Comparison of ENCODE assay signal across 9 mouse cellular contexts in genomic region chr8:104170118-104171049, GRCm38 (mm10). TPM values are rescaled to one million over a fixed set of nuclear protein-coding genes. Genes with fewer than 3 reads are reported as not detected.
DNase-seq lines count a peak whose midpoint lies in the region; ATAC-seq and TF ChIP-seq lines count a peak whose summit lies in the region.
"Had no signal": no experiment of that assay in that cellular context is flagged by ENCODE, and none has a peak within 500 bp of the region (broad histone marks: within the 10 kb centered on the region; RNA-seq: fewer than 3 reads in every experiment).

Gene Bean1, plus strand, starts transcription at chr8:104170442.

- H3K4me2 ChIP-seq in hindbrain, postnatal 0 days (ENCODE audit: low read depth, low read length), result peak within 1 kb of the TSS; percentile 92
- peak within 1 kb of the TSS; percentile 86 for H3K4me2 ChIP-seq in liver, embryonic 11.5 days
- peak within 1 kb of the TSS; percentile 58 for H3K4me2 ChIP-seq in myocyte (ENCODE audit: low read depth)

- TF ChIP-seq POLR2A in cortical plate, adult 2 months (IDR thresholded peaks at IDR 0.05; ENCODE audit: extremely low read depth, insufficient read depth, low read length), result no peak
- no peak for TF ChIP-seq POLR2A in myocyte (IDR thresholded peaks at IDR 0.05; ENCODE audit: insufficient read length, low read depth)

- H3K4me3 ChIP-seq in cortical plate, adult 2 months (ENCODE audit: insufficient read depth, low read length), result peak within 1 kb of the TSS; percentile 42
- H3K4me3 ChIP-seq in hindbrain, postnatal 0 days (ENCODE audit: low read length), result peak within 1 kb of the TSS; percentile 67
- H3K4me3 ChIP-seq in liver, embryonic 11.5 days (ENCODE audit: low read depth, low read length), result peak within 1 kb of the TSS; percentile 56
- H3K4me3 ChIP-seq in myocyte, result no peak within 1 kb of the TSS

- peak; percentile 15 for DNase-seq in layer of hippocampus, adult 9-11 months
- DNase-seq in layer of hippocampus, adult 8-10 months (ENCODE audit: low spot score in 2 of 2), result no peak
- DNase-seq in gastrocnemius, postnatal 36 days, result peak; percentile 28 to 29
- peak; percentile 54 for DNase-seq in hindbrain, postnatal 0 days (ENCODE audit: low spot score)
- DNase-seq in liver, embryonic 11.5 days (ENCODE audit: low spot score), result no peak
- DNase-seq in yolk sac, embryonic 10.5 days (ENCODE audit: low spot score), result peak; percentile 26

- no peaks in the 10 kb centered on the region for H3K36me3 ChIP-seq in hindbrain, postnatal 0 days (ENCODE audit: insufficient read depth, low read length)
- no peaks in the 10 kb centered on the region for H3K36me3 ChIP-seq in liver, embryonic 11.5 days (ENCODE audit: control insufficient read depth, insufficient read depth, low read length)
- H3K36me3 ChIP-seq in myocyte (ENCODE audit: control insufficient read depth, insufficient read depth), result no peaks in the 10 kb centered on the region
- H3K36me3 ChIP-seq: G1E had no signal

- no peaks in the 10 kb centered on the region for H3K27me3 ChIP-seq in hindbrain, postnatal 0 days (ENCODE audit: insufficient read depth, low read length)
- H3K27me3 ChIP-seq in liver, embryonic 11.5 days (replicated peaks; ENCODE audit: control insufficient read depth, insufficient read depth, low read length), result peaks cover 45% of the 10 kb centered on the region
- H3K27me3 ChIP-seq in myocyte (ENCODE audit: control insufficient read depth, insufficient read depth, insufficient read length), result no peaks in the 10 kb centered on the region

- TF ChIP-seq CTCF in cortical plate, adult 2 months (IDR thresholded peaks at IDR 0.05; ENCODE audit: extremely low read depth, insufficient read depth, low read length), result no peak
- TF ChIP-seq CTCF in hindbrain, postnatal 0 days (IDR thresholded peaks at IDR 0.05; ENCODE audit: low read depth), result no peak

- no peaks in the 10 kb centered on the region for H3K9me3 ChIP-seq in hindbrain, postnatal 0 days (ENCODE audit: low read length)
- H3K9me3 ChIP-seq in liver, embryonic 11.5 days (ENCODE audit: control insufficient read depth, low read length), result no peaks in the 10 kb centered on the region

- no peaks in the 10 kb centered on the region for H3K4me1 ChIP-seq in cortical plate, adult 2 months (ENCODE audit: control insufficient read depth, insufficient read depth, low read length)
- H3K4me1 ChIP-seq in hindbrain, postnatal 0 days (ENCODE audit: insufficient read depth, low read length), result no peaks in the 10 kb centered on the region; the same call in 1 of the 2 replicates
- H3K4me1 ChIP-seq in liver, embryonic 11.5 days (replicated peaks; ENCODE audit: control insufficient read depth, insufficient read depth, low read length), result no peaks in the 10 kb centered on the region

- H3K9ac ChIP-seq in hindbrain, postnatal 0 days (replicated peaks; ENCODE audit: low read length), result peak within 1 kb of the TSS; percentile 90
- peak within 1 kb of the TSS; percentile 34; the same call in 1 of the 2 replicates for H3K9ac ChIP-seq in liver, embryonic 11.5 days (ENCODE audit: low read depth, low read length)

- ATAC-seq in hindbrain, postnatal 0 days, result peak; percentile 81
- peak; percentile 53 for ATAC-seq in liver, embryonic 11.5 days (replicated peaks; ENCODE audit: low FRiP score)

- peak within 1 kb of the TSS; percentile 38; the same call in 1 of the 2 replicates for H3K27ac ChIP-seq in cortical plate, adult 2 months (ENCODE audit: insufficient read depth, low read length)
- peak within 1 kb of the TSS; percentile 51 for H3K27ac ChIP-seq in hindbrain, postnatal 0 days
- no peak within 1 kb of the TSS for H3K27ac ChIP-seq in liver, embryonic 11.5 days (ENCODE audit: low read depth, low read length)

- intact Hi-C loops in gastrocnemius, postnatal 36 days (cut with DNase I), result no loop called here

- H3K79me2 ChIP-seq in myocyte (ENCODE audit: control insufficient read depth, insufficient read depth), result no peaks in the 10 kb centered on the region

- 1% methylated on average over 53 of the region's 87 CpGs for WGBS in hindbrain, postnatal 0 days
- 2% methylated on average over 86 of the region's 87 CpGs for WGBS in liver, embryonic 11.5 days

- peak within 1 kb of the TSS; percentile 57 for H3ac ChIP-seq in myocyte (ENCODE audit: control insufficient read depth, insufficient read length)

TF ChIP-seq in myocyte, 11 proteins besides CTCF, POLR2A, EP300 and RAD21:
- TF ChIP-seq SRF (IDR thresholded peaks at IDR 0.05; ENCODE audit: control insufficient read depth, insufficient read length, low read depth) (no peak), MYOD1 (IDR thresholded peaks at IDR 0.05; ENCODE audit: control insufficient read depth in 1 of 3, insufficient read length in 2 of 3, low read depth in 2 of 3) (peak in 1 of 3 experiments; percentile 2)

RNA-seq across cellular contexts. Expression of gene Bean1, which starts in this region (rescaled TPM):
- 1 to 10 TPM; 5.6 to 8.5 (median 6.2) TPM for total RNA-seq in layer of hippocampus, adult 8-10 months (2022)
- 24.7 and 25.0 TPM in 2 replicates for polyA plus RNA-seq in cortical plate, adult 2 months (2012; rRNA removed)
- total RNA-seq in gastrocnemius, postnatal 36 days (2021), result under 1 TPM; 0.27 to 0.31 TPM
- 32.5 and 33.3 TPM in 2 replicates for total RNA-seq in hindbrain, postnatal 0 days (2014; rRNA removed)
- 8.3 and 9.2 TPM in 2 replicates for polyA plus RNA-seq in hindbrain, postnatal 0 days (2015; fragmentation: Nextera tagmentation; extraction: Ambion mirVana)
- 0.09 and 0.10 TPM in 2 replicates for polyA plus RNA-seq in liver, embryonic 11.5 days (2014; fragmentation: Nextera tagmentation; extraction: Ambion mirVana)
- 0.34 TPM for polyA plus RNA-seq in myocyte (2012; fragmentation: generic; extraction: Trizol)
- total RNA-seq: G1E had no signal
- polyA plus RNA-seq: G1E had no signal

Comparison
In these comparisons a context has a peak if more than half of its experiments do, and no peak if none do; other contexts are left out.
1. RNA of gene Bean1 (total RNA-seq): 32.5 to 33.3 TPM in hindbrain, postnatal 0 days and 5.6 to 8.5 TPM in layer of hippocampus, adult 8-10 months; 0.27 to 0.31 TPM in gastrocnemius, postnatal 36 days; every median in the first group is over 4 times any median in the second.
2. DNase-seq: peak in layer of hippocampus, adult 9-11 months (single experiment), hindbrain, postnatal 0 days (single experiment) and yolk sac, embryonic 10.5 days (single experiment); none in layer of hippocampus, adult 8-10 months (0 of 2) and liver, embryonic 11.5 days (single experiment).
3. Peak in DNase-seq in gastrocnemius, postnatal 36 days; RNA of the gene not detected or under 1 TPM.
4. Peak in ATAC-seq, H3K4me3 ChIP-seq, H3K9ac ChIP-seq and H3K4me2 ChIP-seq in liver, embryonic 11.5 days; RNA of the gene not detected or under 1 TPM.
5. Peak in every context shown above with its lines, with median percentiles within 50 percentile points of each other: H3K4me2 ChIP-seq.